Mouse (Mus musculus) left cerebral cortex, adult 11 months (tissue): ENCODE data around the gene Dusp22.

Experiments
- DNase-seq: peaks from one replicate; pipeline ENCODE4 v3.0.0; 2022; ENCODE audit warnings: low spot score

Gene Dusp22

DNA sequence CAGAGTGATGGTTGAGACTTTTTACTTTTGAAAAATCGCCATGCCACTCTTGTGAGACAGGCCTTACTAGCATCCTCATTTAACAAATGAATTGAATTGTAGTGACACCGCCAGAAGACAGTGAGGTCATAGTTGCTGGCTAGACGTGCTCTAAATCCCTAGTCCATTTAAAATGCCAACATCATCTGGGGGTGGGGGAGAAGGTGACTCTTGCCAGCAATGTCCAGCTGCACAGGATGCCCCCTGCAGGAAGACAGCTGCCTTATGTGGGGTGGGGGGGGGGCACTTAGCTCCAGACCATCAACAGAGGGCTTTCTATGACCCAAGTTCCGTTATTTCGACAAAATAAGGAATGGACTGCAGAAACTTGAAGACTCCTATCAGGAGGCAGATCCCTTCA, 56.8 kb downstream of the Dusp22 start:
- no peak for DNase-seq

DNA sequence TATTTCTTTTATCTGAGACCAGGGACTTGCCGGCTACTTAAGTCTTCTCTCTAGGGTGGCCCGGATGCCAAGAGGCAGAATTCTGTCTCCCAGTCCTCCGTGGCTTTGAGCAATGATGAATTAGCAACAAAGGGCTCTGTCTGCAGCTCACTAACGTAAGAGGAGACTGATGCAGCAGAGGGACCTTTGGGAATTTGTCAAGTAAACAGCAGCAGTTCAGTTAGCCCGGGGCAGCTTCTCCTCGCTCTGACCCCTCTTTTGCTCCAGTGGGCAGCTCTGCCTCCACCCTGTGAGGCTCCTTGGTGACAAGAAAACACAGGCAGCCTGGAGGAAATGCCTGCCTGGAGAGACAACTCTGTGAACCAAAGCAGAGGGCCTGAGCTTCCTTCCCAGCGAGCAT, 62.8 kb downstream of the Dusp22 start:
- DNase-seq = no peak

DNA sequence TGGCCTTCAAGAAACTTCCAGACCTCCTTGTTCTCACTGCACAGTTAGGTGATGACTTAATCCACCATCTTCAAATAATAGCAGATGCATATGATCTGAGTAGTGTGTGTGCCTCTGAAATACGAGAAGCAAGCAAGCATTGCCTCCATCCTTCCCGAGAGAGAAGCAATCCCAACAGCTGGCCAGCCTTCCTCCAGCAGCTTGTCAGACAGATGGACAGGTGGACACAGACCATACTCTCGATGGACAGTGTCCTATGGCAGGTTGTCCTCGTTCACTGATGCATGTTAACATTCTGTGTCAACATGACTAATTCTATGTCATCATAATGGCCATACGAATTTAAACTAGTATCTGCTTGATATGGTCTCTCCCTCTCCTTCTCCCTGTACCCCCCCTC, 63.5 kb downstream of the Dusp22 start:
- DNase-seq = no peak

DNA sequence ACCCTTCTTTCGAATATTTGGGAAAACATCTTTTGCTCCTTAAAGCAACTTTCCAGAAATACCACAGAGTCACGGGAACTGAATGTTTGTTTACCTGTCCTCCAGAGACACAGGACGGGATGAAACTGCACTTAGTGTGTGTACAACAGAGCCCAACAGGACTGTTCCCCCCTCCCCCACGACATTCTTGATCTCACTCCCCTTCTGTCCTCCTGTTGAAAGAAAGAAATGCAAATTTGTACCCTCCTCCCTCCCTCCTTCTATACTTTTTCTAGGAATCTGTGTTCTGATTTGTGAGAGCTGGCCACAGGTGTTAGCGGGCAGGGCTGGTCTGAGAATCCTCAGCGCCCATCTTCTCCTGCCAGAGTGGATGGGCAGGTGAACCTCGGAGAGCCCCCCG, 64.1 kb downstream of the Dusp22 start:
- no peak for DNase-seq

DNA sequence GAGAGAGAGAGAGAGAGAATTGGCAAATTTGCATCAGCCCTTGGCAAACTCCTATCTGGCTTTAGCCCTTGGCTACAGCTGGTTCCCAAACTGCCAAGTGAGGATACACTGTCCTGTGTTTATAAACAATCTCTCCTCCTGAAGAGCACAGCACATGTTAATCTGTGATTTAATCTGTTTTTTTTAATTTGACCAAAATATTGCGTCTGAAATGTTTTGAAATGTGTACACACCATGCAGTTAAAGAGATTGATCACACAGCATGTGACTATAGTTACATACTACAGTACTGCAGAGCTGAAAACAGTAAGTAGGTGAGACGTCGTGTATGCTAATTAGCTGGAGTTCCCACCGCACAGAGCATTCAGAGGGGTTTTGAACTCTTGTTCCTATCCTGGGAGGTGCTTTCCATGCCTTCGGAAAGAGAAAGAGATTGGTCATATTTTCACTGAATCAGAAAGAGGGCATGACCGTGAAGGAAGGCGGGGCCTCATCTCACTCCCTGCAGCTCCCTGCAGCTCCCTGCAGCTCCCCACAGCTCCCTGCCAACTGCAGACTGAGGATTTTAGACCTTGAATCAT, 65.0 kb downstream of the Dusp22 start:
- DNase-seq = no peak

DNA sequence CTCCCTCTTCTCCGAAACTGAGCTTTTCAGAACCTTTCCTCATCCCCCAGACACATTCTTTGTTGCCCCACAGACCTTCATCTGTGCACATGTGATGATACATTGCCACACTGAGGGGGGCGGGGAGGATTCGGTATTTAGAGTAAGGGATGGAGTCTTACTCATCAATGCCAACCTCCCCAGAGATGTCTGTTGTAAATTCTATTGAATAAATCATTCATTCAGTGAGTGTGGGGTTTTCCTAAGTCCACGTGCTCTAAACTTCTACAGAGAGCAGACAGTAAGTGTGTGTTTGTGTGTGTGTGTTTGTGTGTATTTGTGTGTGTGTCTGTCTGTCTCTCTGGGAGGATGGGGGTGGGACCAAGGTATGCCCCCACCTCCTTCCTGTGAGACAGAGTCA, 67.1 kb downstream of the Dusp22 start:
- no peak for DNase-seq

DNA sequence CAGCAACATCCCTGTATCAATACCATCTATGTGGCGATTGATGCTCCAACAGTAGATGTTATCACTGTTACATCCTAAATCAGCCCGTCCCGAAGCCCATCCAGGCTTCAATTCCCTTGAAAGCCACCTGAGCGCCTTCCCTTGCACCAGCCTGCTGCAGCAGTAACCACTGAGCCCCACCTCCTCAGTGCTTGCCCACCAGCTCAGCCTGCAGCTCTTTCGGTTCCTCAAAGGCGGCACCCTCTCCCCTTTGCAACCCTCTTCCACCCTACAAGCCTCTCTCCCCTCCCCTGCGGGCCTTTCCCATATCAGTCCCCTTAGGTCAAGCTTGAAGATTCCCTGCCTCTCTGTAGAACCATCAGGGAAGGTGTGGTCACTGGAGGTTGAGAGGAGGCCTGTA, 68.4 kb downstream of the Dusp22 start:
- no peak for DNase-seq

DNA sequence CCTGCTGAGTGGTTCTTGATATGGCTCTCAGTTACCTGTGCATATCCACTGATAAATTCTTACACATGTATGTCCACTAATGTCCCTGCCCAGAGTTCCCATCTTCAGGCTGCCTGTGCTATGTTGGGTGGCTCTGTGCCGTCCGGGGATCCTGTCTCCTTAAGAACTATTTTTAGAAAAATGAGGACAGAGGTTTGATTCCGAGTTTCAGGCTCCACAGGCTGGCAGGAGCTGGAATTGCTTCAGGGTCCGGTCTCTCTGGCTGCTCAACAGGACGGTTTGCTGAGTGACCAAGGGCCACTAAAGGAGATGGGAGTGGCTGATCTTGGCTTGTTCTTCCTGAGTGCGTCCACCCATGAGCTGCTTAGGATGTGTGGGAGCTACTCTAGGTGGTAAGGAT, 69.4 kb downstream of the Dusp22 start:
- DNase-seq = no peak

DNA sequence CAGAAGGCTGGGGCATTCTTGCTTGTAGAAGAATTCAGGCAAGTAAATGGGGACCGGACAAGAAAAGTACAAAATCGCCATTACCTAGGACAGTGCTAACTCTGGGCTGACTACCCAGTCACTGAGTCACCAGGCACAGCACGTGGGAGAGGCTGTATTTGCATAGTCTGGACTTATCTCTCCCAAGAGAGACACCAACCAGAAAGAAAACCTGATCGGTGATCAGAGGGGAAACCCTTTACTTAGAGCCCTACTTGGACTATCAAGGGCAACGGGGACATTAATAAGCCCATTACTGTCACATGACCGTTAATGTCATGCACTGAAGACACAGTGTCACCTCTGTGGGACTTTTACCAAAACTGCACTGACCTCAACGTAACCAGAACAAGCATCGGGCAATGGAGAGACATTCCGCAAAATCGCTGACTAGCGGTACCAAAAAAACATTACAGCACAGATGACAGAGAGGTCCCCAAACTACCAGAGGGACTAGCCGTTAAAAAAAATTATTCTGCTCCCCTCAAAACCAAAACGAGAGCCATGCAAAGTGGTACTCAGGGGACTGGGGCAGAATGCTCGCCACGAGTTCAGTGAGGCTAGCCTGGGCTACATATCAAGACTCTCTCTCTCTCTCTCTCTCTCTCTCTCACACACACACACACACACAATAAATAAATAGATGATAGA, 70.5 kb downstream of the Dusp22 start:
- DNase-seq = no peak

DNA sequence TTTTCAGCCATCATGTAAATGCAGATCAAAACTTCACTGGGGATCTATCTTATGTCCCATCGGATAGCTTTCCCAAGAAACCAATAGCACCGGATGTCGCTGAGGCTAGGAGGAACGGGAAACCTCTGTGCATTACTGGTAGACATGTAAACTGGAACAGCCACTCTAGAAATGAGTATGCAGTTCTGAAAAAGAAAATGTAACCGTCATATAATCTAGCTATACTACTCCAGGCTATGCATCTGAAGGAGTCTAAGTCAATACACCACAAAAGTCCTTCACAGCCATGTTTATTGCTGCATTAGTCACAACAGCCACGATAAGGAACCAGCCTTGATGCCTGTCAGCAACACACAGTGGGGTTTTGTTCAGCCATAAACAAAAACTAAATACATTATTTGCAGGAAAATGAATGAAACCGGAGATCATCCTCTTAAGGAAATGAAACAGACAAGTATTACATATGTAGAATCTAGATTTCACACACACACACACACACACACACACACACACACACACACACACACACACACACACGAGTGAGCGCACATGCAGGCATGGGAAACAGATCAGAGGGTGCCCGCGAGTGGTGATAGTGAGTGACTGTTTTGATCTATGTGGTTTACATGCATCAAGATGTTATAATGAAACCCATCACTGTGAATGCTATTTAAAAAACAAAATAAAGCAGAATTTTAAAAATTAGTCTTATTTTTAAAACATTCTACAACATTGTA, 73.1 kb downstream of the Dusp22 start:
- no peak for DNase-seq

DNA sequence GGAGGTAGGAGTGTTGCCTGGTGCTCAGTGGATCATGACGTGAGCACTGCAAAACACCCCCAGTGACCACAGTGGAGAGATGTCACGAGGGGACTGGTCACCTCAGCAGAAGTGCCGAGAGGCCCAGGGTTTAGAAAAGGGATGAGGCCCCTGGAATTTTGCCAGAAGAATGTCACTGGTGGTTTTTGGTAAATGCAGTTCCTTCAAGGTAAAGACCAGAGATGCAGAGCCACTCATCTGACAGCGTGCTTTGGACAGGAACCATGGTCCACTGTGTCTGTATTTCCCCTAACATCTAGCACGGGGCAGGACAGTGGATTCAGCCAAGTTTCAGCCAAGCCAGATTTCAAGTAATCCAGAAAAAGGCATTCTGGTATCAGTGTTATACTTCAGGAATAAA, 76.9 kb downstream of the Dusp22 start:
- DNase-seq = no peak

DNA sequence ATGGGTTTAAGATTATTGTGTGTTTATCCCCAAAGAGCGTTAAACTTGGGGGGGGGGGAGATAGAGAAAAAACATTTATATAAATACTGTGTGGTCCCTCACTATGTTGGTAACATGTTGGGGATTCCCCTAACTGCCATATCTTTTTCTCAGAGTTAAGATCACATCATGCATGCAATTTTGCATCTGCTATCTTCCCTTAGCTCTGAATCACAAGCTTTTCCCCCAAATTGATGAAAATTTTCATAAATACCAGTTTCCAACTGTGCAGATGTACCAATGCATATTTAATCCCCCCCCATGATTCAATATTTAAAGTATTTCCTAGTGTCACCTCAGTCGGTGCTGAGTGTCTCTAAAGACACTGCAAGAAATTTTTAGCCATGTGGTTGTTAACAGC, 77.5 kb downstream of the Dusp22 start:
- no peak for DNase-seq

DNA sequence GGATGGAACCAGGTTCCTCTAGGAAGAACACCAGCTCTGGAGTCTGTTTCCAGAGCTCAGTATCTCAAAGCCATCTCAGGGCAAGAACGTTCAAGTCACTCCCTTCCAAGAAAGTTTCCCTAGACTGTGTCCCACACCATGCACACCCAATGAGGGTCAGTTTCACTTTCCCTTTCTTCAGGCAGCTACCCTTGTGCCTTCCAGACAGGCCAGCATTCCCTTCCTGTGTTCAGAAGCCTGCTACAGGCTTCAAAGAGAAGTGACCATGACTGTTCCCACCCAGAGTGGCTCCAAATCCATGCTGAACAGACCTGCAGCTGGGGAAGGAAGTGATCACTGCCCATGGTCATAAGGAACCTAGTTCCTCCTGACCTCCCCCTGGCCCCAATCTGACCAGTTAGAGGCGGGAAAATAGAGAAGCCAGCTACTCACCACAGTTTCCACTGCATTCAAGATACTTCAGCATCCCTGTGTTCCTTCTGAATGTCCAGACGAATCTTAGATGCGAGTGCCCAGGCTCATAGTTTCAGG, 78.6 kb downstream of the Dusp22 start:
- DNase-seq = no peak

DNA sequence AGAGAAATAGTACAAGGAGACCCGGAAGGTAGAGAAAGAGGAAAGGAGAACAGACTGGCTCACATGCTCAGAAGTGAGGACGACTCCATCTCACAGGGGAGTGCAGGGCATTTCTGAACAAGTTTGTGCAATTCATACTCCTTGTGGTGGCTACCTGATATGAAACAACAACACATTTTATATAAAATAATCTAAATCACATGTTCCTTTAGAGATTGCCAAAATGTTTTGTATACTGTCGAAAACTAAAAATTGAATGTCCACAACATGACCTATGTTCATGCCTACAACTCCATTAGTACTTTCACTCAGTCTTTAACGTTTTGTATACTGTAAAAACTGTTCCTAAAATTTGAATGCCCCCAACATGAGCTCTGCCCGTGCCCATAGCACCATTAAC, 81.4 kb downstream of the Dusp22 start:
- no peak for DNase-seq

DNA sequence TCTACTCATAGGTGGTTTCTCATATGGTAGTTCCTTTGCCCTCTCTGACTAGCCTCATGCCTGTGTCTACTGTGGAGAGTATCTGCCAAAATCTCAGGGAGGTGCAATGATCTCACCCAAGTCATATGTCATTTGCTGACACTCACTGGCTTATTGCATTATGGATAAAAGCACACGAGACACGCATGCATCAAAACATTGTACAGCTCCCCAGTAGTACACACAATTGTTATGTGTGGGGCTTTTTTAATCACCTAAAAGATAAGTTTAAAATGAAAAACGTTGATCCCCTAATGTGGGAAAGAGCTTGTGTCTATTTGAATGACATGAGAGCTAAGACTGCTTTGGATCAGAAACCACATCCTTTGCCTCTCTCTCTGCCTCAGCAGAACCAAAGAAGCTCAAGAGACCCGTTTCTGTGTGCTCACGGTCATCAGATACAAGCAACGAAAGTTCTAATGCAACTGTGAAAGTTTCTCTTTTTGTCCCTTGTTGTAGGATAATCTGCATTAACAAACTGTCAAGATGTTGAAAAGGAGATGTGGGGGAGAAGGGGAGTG, 82.7 kb downstream of the Dusp22 start:
- no peak for DNase-seq

DNA sequence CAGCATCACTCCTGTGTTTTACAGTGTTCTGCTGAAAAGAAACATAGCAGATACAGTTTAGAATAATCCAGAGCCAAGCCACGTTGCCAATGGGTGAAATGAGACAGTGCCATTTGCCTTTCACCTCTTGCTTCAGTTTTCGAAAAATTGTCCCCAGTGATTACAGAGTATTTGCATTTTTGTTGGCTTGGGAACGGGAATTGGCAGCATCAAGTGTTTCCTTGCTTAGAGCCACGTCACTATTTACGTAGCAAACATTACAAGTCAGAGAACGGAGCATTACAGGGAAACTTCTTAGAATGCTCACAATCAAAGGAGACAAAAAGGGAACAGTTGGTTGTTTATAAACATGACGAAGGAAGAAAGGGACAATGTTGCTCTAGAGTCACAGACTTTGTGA, 85.3 kb downstream of the Dusp22 start:
- DNase-seq = no peak

DNA sequence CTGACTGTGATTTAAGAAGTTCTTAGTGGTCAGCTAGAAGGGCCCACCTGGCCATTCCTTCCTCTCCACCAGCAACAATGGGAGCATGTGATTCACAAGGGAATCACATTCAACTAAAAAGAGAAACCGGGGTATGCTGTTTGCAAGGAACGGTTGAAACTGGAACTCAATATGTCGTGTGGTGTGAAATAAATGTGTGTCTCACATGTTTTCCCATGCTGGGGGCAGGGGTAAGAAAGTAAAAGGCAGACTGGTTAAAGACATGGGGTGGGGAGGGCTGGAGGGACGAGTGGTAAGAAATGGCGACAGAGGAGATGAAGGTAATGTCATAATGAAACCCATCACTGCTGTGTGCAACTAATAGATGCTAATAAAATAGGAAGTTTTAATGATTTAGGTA, 87.3 kb downstream of the Dusp22 start:
- no peak for DNase-seq

DNA sequence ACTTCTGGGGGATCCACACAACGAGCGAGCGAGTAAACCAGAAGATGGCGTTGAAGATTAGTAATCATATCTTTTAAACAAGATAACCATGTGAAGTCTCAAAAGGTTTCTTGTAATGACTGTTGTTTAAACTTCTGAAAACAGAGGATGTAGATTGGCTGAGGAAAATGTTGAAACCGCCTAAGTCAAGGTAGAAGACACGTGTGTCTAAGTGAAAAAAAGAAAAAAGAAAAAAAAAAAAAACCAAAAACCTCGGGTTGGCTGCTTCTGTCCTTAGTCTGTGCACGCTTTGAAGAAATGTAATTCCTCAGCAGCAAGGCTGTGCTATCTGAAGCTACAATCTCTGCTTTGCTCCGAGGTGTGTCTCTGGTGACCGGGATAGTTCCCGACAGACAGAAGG, 87.7 kb downstream of the Dusp22 start:
- DNase-seq = no peak

DNA sequence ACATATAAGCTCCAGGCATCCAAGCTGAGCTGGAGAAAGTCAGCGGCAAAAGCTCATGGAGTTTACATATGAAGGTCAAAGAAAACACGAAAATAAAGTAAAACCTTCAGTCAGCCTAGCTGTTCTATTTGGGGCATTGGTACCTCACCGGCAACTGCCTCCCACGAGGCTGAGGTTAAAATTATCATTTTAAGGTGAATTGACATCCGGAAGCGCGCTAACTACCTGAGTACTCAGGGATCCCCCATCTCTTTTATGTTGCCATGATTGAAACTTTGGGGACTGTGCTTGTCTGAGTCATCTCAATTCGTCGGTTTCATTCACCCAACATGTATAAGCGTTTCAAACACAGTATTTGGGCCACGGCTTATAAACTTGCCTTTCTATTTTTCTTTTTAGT, 88.5 kb downstream of the Dusp22 start:
- no peak for DNase-seq

DNA sequence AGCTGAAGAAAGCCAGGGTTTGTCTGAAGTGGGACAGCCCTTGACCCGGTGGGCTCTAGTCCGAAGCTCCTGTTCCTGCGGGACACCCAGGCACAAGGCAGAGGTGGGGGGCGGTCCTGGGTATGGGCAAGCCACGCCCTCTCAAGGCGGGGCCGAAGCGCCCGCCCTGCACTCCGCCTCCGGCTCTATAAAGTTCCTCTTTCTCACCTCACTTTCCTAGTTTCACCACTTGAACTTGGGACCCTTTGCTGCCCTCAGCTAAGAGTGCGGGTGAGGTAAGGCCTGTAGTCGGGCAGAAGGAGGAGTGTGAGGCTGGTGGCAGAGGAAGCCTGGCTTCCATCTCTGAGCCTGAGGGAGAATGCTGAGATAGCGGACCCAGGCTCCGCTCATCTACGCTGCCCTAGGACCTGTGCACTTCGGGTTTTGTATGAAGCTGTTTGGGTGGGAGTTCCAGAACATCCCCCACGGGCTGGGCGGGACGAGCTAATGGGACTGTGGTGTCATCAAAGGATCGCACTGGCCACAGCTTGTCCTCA, 89.3 kb downstream of the Dusp22 start, which contains the start of gene Irf4:
TSS of gene Irf4 (plus strand) at position 206 of the 536 bp plus-strand sequence.
- no peak for DNase-seq

DNA sequence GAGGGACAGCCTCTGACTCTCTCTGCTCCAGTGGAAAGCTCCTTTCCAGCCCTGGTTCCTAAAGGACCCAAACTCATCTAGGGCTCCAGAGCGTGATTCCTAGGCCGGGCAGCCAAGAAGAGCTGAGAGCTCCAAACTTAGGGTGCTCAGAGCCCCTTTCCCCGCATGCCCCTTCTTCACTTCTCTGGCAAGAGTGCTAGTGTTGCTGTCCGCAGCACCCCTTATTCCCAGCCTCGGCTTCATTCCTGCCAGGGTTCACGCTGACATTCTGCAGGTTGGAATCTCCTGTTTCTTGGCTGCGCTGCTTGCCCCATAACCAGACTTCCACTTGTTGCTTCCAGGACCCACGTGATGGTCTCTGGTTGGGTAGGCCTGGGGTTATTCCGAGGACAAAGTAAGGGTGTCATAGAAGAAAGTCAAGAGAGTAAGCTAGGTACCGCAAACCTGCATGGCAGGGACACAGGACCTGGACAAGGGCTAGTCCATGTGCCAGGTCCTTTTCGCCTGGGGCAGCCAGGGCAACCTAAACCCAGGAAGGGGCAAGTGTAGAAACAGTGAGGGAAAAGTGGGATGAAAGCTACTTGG, 89.8 kb downstream of the Dusp22 start:
- DNase-seq = no peak
